Mouse (Mus musculus) MEL (cell line): ENCODE measurements around the gene Olfr734. TPM values are rescaled to one million over a fixed set of nuclear protein-coding genes. Genes with fewer than 3 reads are reported as not detected.

Source experiments
- DNase-seq: peaks from one replicate; pipeline ENCODE4 v3.0.0; 2011; ENCODE audit warnings: low read depth, low spot score
- H3K27ac ChIP-seq: 2 replicates; pipeline ENCODE4 v1.5.1; 2012; ENCODE audit warnings: low read depth, mild to moderate bottlenecking, control low read depth, low read length, moderate library complexity; ENCODE audit not compliant: control insufficient read depth
- H3K27me3 ChIP-seq, 2 experiments: fragments of 150-350 bp in 1 of 2; sonication (generic) in 1 of 2; 2 replicates each; pipeline ENCODE4 v1.6.1; 2012; ENCODE audit warnings: low read length in 2 of 2, mild to moderate bottlenecking in 2 of 2, improper control_type of control experiment in 1 of 2, moderate library complexity in 1 of 2; ENCODE audit not compliant: insufficient read depth in 2 of 2, control insufficient read depth in 1 of 2
- H3K36me3 ChIP-seq, 2 experiments: 2 replicates each; pipeline ENCODE4 v1.6.1; 2012 to 2014; ENCODE audit warnings: low read length in 2 of 2, improper control_type of control experiment in 1 of 2, inconsistent platforms in 1 of 2, mild to moderate bottlenecking in 1 of 2; ENCODE audit not compliant: insufficient read depth in 2 of 2, control insufficient read depth in 1 of 2
- H3K4me1 ChIP-seq, 2 experiments: fragments of 150-350 bp in 1 of 2; sonication (generic) in 1 of 2; 2 replicates each; pipeline ENCODE4 v1.6.1; 2012; ENCODE audit warnings: low read length in 2 of 2, improper control_type of control experiment in 1 of 2, mild to moderate bottlenecking in 1 of 2; ENCODE audit not compliant: insufficient read depth in 2 of 2, control insufficient read depth in 1 of 2
- H3K4me3 ChIP-seq, 2 experiments: fragments of 150-350 bp in 1 of 2; sonication (generic) in 1 of 2; 2 replicates each; pipeline ENCODE4 v1.5.1; 2012; ENCODE audit warnings: low read depth in 2 of 2, low read length in 2 of 2, mild to moderate bottlenecking in 2 of 2, moderate library complexity in 2 of 2, control low read depth in 1 of 2, improper control_type of control experiment in 1 of 2; ENCODE audit not compliant: control insufficient read depth in 1 of 2, insufficient read depth in 1 of 2
- H3K79me2 ChIP-seq: 2 replicates; pipeline ENCODE4 v1.6.1; 2012; ENCODE audit warnings: mild to moderate bottlenecking, low read length, moderate library complexity; ENCODE audit not compliant: control insufficient read depth, poor library complexity, insufficient read depth
- H3K9ac ChIP-seq: 2 replicates; pipeline ENCODE4 v1.6.1; 2012; ENCODE audit warnings: low read depth, mild to moderate bottlenecking, control low read depth, low read length, moderate library complexity; ENCODE audit not compliant: control insufficient read depth, poor library complexity, severe bottlenecking
- H3K9me3 ChIP-seq: fragments of 150-350 bp; sonication (generic); replicated peaks from 2 replicates; pipeline ENCODE4 v1.6.1; 2012; ENCODE audit warnings: mild to moderate bottlenecking, low read length, improper control_type of control experiment, moderate library complexity; ENCODE audit not compliant: insufficient read depth
- BHLHE40 ChIP-seq: IDR thresholded peaks from 2 replicates; pipeline ENCODE4 v1.6.1; 2012; ENCODE audit warnings: low read depth, mild to moderate bottlenecking, inconsistent platforms, low read length, improper control_type of control experiment, borderline replicate concordance
- CHD2 ChIP-seq: IDR thresholded peaks from 2 replicates; pipeline ENCODE4 v1.6.1; 2011; ENCODE audit warnings: low read length, improper control_type of control experiment
- CTCF ChIP-seq, 3 experiments: IDR thresholded peaks in 2 of 3; conservative IDR thresholded peaks in 1 of 3; 2 replicates each; pipeline ENCODE4 v1.5.1; 2011 to 2012; ENCODE audit warnings: low read length in 3 of 3, low read depth in 2 of 3, mild to moderate bottlenecking in 2 of 3, improper control_type of control experiment in 1 of 3, inconsistent platforms in 1 of 3, mixed read lengths in 1 of 3, moderate library complexity in 1 of 3; ENCODE audit not compliant: control insufficient read depth in 1 of 3, insufficient read depth in 1 of 3, poor library complexity in 1 of 3, severe bottlenecking in 1 of 3
- E2F4 ChIP-seq: IDR thresholded peaks from 2 replicates; pipeline ENCODE4 v1.6.1; 2011; ENCODE audit warnings: low read depth, low read length, improper control_type of control experiment, borderline replicate concordance
- ELF1 ChIP-seq: IDR thresholded peaks from 2 replicates; pipeline ENCODE4 v1.6.1; 2014; ENCODE audit warnings: low read depth, mild to moderate bottlenecking, inconsistent platforms, low read length, improper control_type of control experiment, moderate library complexity
- EP300 ChIP-seq, 2 experiments: IDR thresholded peaks; 2 replicates each; pipeline ENCODE4 v1.6.1; 2011; ENCODE audit warnings: improper control_type of control experiment in 2 of 2, low read length in 2 of 2, low read depth in 1 of 2, mild to moderate bottlenecking in 1 of 2
- ETS1 ChIP-seq: IDR thresholded peaks from 2 replicates; pipeline ENCODE4 v1.6.1; 2012; ENCODE audit warnings: low read depth, mild to moderate bottlenecking, inconsistent platforms, low read length, improper control_type of control experiment, moderate library complexity
- GABPA ChIP-seq: IDR thresholded peaks from 2 replicates; pipeline ENCODE4 v1.6.1; 2012; ENCODE audit warnings: low read depth, mild to moderate bottlenecking, inconsistent platforms, low read length, improper control_type of control experiment, moderate library complexity
- HCFC1 ChIP-seq: IDR thresholded peaks from 2 replicates; pipeline ENCODE4 v1.6.1; 2012; ENCODE audit warnings: low read depth, mild to moderate bottlenecking, inconsistent platforms, low read length, improper control_type of control experiment, moderate library complexity
- JUND ChIP-seq: IDR thresholded peaks from 2 replicates; pipeline ENCODE4 v1.6.1; 2011; ENCODE audit warnings: low read depth, mild to moderate bottlenecking, improper control_type of control experiment, low read length
- KAT2A ChIP-seq: conservative IDR thresholded peaks from 2 replicates; pipeline ENCODE4 v1.6.1; 2012; ENCODE audit warnings: low read depth, low read length, improper control_type of control experiment, inconsistent platforms
- MAFK ChIP-seq: IDR thresholded peaks from 2 replicates; pipeline ENCODE4 v1.6.1; 2011; ENCODE audit warnings: low read depth, mild to moderate bottlenecking, low read length, improper control_type of control experiment, borderline replicate concordance
- MAZ ChIP-seq: IDR thresholded peaks from 2 replicates; pipeline ENCODE4 v1.6.1; 2012; ENCODE audit warnings: low read depth, mild to moderate bottlenecking, inconsistent platforms, low read length, improper control_type of control experiment
- MEF2A ChIP-seq: IDR thresholded peaks from 2 replicates; pipeline ENCODE4 v1.6.1; 2014; ENCODE audit warnings: low read depth, mild to moderate bottlenecking, inconsistent platforms, low read length, improper control_type of control experiment; ENCODE audit not compliant: poor library complexity, insufficient replicate concordance, severe bottlenecking; ENCODE audit errors: extremely low read depth
- MYB ChIP-seq: IDR thresholded peaks from 2 replicates; pipeline ENCODE4 v1.6.1; 2011; ENCODE audit warnings: mild to moderate bottlenecking, low read depth, low read length, improper control_type of control experiment
- MYC ChIP-seq: IDR thresholded peaks from 2 replicates; pipeline ENCODE4 v1.6.1; 2011; ENCODE audit warnings: low read depth, mild to moderate bottlenecking, low read length, improper control_type of control experiment, moderate library complexity
- NELFE ChIP-seq: IDR thresholded peaks from 2 replicates; pipeline ENCODE4 v1.6.1; 2011; ENCODE audit warnings: low read depth, low read length, improper control_type of control experiment
- NRF1 ChIP-seq: IDR thresholded peaks from 2 replicates; pipeline ENCODE4 v1.6.1; 2014; ENCODE audit warnings: low read depth, mild to moderate bottlenecking, inconsistent platforms, low read length, improper control_type of control experiment, moderate library complexity; ENCODE audit not compliant: poor library complexity, insufficient read depth, severe bottlenecking
- POLR2A ChIP-seq, 2 experiments: IDR thresholded peaks; 2 replicates each; pipeline ENCODE4 v1.6.1; 2011 to 2012; ENCODE audit warnings: low read length in 2 of 2, mild to moderate bottlenecking in 2 of 2, control low read depth in 1 of 2, improper control_type of control experiment in 1 of 2, low read depth in 1 of 2, moderate library complexity in 1 of 2; ENCODE audit not compliant: control insufficient read depth in 1 of 2, insufficient read depth in 1 of 2, poor library complexity in 1 of 2
- POLR2AphosphoS2 ChIP-seq: IDR thresholded peaks from 2 replicates; pipeline ENCODE4 v1.6.1; 2011; ENCODE audit warnings: low read length, improper control_type of control experiment
- POLR2AphosphoS5 ChIP-seq: IDR thresholded peaks from 2 replicates; pipeline ENCODE4 v1.6.1; 2012; ENCODE audit warnings: low read depth, borderline replicate concordance, mild to moderate bottlenecking, inconsistent platforms, low read length, moderate library complexity, mixed read lengths
- RAD21 ChIP-seq: IDR thresholded peaks from 2 replicates; pipeline ENCODE4 v1.6.1; 2011; ENCODE audit warnings: mild to moderate bottlenecking, low read depth, low read length, improper control_type of control experiment
- RCOR1 ChIP-seq: IDR thresholded peaks from 2 replicates; pipeline ENCODE4 v1.6.1; 2012; ENCODE audit warnings: low read depth, mild to moderate bottlenecking, inconsistent platforms, low read length, improper control_type of control experiment
- SIN3A ChIP-seq: IDR thresholded peaks from 2 replicates; pipeline ENCODE4 v1.6.1; 2012; ENCODE audit warnings: low read length, improper control_type of control experiment, inconsistent platforms
- TAL1 ChIP-seq: IDR thresholded peaks from 2 replicates; pipeline ENCODE4 v1.6.1; 2012; ENCODE audit warnings: mild to moderate bottlenecking, inconsistent platforms, low read length, moderate library complexity, mixed read lengths
- TBP ChIP-seq: IDR thresholded peaks from 2 replicates; pipeline ENCODE4 v1.8.0; 2011; ENCODE audit warnings: low read depth, low read length, improper control_type of control experiment
- TCF12 ChIP-seq: IDR thresholded peaks from 2 replicates; pipeline ENCODE4 v1.6.1; 2014; ENCODE audit warnings: low read depth, mild to moderate bottlenecking, inconsistent platforms, low read length, improper control_type of control experiment, moderate library complexity
- polyA plus RNA-seq, 2 experiments: library from polyadenylated mRNA; stranded (reverse) in 1 of 2; unstranded in 1 of 2; fragments of >175 nt in 1 of 2; fragments of >200 nt in 1 of 2; gene quantifications; 2 replicates each; pipeline versions ENCODE4 v1.2.1 to v1.2.4; 2012; ENCODE audit warnings: low replicate concordance in 2 of 2, low read depth in 1 of 2; ENCODE audit not compliant: insufficient read length in 2 of 2, insufficient read depth in 1 of 2, missing spikeins in 1 of 2
- total RNA-seq: library from RNA; depleted of rRNA; stranded (reverse); fragments of 300-350 nt; gene quantifications from 2 replicates; pipeline ENCODE4 v1.2.3, GENCODE M21; 2012

Olfr734 gene
- total and polyA plus RNA-seq, 3 experiments = not detected

DNA sequence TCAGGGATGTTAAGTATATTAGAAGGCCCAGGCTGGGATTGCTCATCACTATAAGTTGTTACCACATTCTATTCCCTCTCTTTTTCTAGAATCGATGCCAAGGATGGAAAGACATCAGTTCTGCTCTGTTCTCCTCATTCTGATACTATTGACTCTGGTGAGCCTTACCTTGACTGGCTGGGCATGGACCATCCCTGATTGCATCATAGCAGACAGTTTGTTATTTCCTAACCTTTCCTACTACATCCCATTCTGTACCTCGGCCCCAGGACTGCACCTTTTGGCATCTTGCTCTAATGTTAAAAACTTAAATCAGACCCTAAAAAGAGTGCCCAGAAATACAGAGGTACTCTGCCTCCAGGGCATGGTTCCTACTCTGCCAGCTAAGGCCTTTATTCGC lies 33.9 kb upstream of the Olfr734 start:
- H3K4me1 ChIP-seq = no peaks in the 10 kb centered on the region
- H3K27me3 ChIP-seq = no peaks in the 10 kb centered on the region
- no peak for DNase-seq
- H3K4me3 ChIP-seq = no peak overlapping the region
- H3K79me2 ChIP-seq = no peaks in the 10 kb centered on the region
- H3K27ac ChIP-seq = no peak overlapping the region
- TF ChIP-seq JUND (no peak), MEF2A (no peak), POLR2AphosphoS2 (no peak), NELFE (no peak), MAFK (no peak), HCFC1 (no peak), E2F4 (no peak), TCF12 (no peak), SIN3A (no peak), KAT2A (no peak), POLR2AphosphoS5 (no peak), GABPA (no peak), RCOR1 (no peak), TBP (no peak), MAZ (no peak), ETS1 (no peak), NRF1 (no peak)
- no peaks in the 10 kb centered on the region for H3K9me3 ChIP-seq
- H3K36me3 ChIP-seq = no peaks in the 10 kb centered on the region
- H3K9ac ChIP-seq = no peak overlapping the region

DNA sequence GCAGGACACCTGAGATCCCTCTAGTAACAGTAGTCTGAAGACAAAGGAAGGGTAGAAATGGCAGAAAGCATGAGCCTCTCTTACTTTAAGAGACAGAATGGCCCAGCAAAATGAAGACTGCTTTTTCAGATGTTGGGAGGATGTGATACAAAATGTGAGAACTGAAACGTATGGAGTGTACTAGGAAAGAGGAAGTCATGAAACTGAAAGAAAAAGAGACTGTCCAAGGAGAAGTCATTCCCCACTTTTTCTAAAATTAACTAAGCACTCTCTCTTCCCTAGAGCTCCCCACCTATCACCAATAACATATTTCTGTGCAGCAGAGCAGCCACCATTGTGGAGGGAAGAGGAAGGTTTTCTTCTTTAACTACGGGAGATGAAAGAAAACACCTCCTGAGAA lies 31.0 kb upstream of the Olfr734 start, which contains the start of gene Tlr11:
TSS of gene Tlr11 (plus strand) at position 322 of the 400 bp plus-strand sequence.
- DNase-seq = no peak
- H3K27ac ChIP-seq = no peak within 1 kb of the TSS
- TF ChIP-seq MYB (no peak), NRF1 (no peak), ELF1 (no peak), CTCF (IDR thresholded peaks at IDR 0.05 in 2 of 3, conservative IDR thresholded peaks at IDR 0.05 in 1 of 3; ENCODE audit: control insufficient read depth in 1 of 3, insufficient read depth in 1 of 3, low read depth in 2 of 3, low read length in 3 of 3, poor library complexity in 1 of 3, severe bottlenecking in 1 of 3) (no peak), MYC (no peak), KAT2A (no peak), BHLHE40 (no peak), E2F4 (no peak), POLR2AphosphoS2 (no peak), MAZ (no peak), EP300 (IDR thresholded peaks at IDR 0.05; ENCODE audit: low read depth in 1 of 2, low read length in 2 of 2) (no peak), POLR2A (IDR thresholded peaks at IDR 0.05; ENCODE audit: control insufficient read depth in 1 of 2, insufficient read depth in 1 of 2, low read depth in 1 of 2, low read length in 2 of 2, poor library complexity in 1 of 2) (no peak), RAD21 (no peak), ETS1 (no peak), RCOR1 (no peak), TAL1 (no peak), CHD2 (no peak)

More for the DNA sequence above, 31.0 kb upstream of the Olfr734 start, which contains the start of gene Tlr11:
- H3K4me1 ChIP-seq = no peaks in the 10 kb centered on the region
- H3K4me3 ChIP-seq = no peak within 1 kb of the TSS
- no peaks in the 10 kb centered on the region for H3K79me2 ChIP-seq
- H3K9me3 ChIP-seq = no peaks in the 10 kb centered on the region
- H3K9ac ChIP-seq = no peak within 1 kb of the TSS
- H3K36me3 ChIP-seq = no peaks in the 10 kb centered on the region
- H3K27me3 ChIP-seq = no peaks in the 10 kb centered on the region
